Mouse (Mus musculus) c-Kit-positive CD71-positive TER-119-negative erythroid progenitor cells, embryonic 14.5 days (primary cell): ENCODE results near the gene Mef2c.

Experiments
- DNase-seq: peaks from one replicate; pipeline ENCODE4 v3.0.0-alpha.2; 2013; ENCODE audit warnings: low read depth

The Mef2c gene

GRCm38 (mm10) chr13:83524902-83525715 is 21.3 kb downstream of the Mef2c start:
- no peak for DNase-seq

- no peak for DNase-seq
Observed at GRCm38 (mm10) chr13:83525716-83526005, 21.8 kb downstream of the Mef2c start.

GRCm38 (mm10) chr13:83526066-83526465 is 22.2 kb downstream of the Mef2c start:
- no peak for DNase-seq

GRCm38 (mm10) chr13:83527921-83528320 is 24.1 kb downstream of the Mef2c start:
- no peak for DNase-seq

- no peak for DNase-seq
Observed at GRCm38 (mm10) chr13:83529729-83530314, 26.0 kb downstream of the Mef2c start.

GRCm38 (mm10) chr13:83530889-83531288 is 27.1 kb downstream of the Mef2c start:
- DNase-seq: no peak

GRCm38 (mm10) chr13:83531968-83532591 is 28.2 kb downstream of the Mef2c start:
- DNase-seq: no peak

- DNase-seq: no peak
Observed at GRCm38 (mm10) chr13:83536361-83536760, 32.5 kb downstream of the Mef2c start.

GRCm38 (mm10) chr13:83537163-83537562 is 33.3 kb downstream of the Mef2c start:
- DNase-seq: no peak

GRCm38 (mm10) chr13:83539921-83540320 is 36.1 kb downstream of the Mef2c start:
- no peak for DNase-seq

- DNase-seq: no peak
Observed at GRCm38 (mm10) chr13:83542666-83543065, 38.8 kb downstream of the Mef2c start.

- no peak for DNase-seq
Observed at GRCm38 (mm10) chr13:83544707-83545106, 40.9 kb downstream of the Mef2c start.

- no peak for DNase-seq
Observed at GRCm38 (mm10) chr13:83546876-83547275, 43.0 kb downstream of the Mef2c start.

GRCm38 (mm10) chr13:83551259-83551658 is 47.4 kb downstream of the Mef2c start:
- no peak for DNase-seq

- DNase-seq: no peak
Observed at GRCm38 (mm10) chr13:83552051-83552450, 48.2 kb downstream of the Mef2c start.

GRCm38 (mm10) chr13:83563261-83563660 is 59.4 kb downstream of the Mef2c start:
- no peak for DNase-seq

- no peak for DNase-seq
Observed at GRCm38 (mm10) chr13:83565732-83566131, 61.9 kb downstream of the Mef2c start.

GRCm38 (mm10) chr13:83566180-83566579 is 62.3 kb downstream of the Mef2c start:
- no peak for DNase-seq

- no peak for DNase-seq
Observed at GRCm38 (mm10) chr13:83566834-83567534, 63.1 kb downstream of the Mef2c start.

- DNase-seq: no peak
Observed at GRCm38 (mm10) chr13:83567681-83568080, 63.8 kb downstream of the Mef2c start.

GRCm38 (mm10) chr13:83568759-83569256 is 65.0 kb downstream of the Mef2c start:
- DNase-seq: no peak

- no peak for DNase-seq
Observed at GRCm38 (mm10) chr13:83571973-83572447, 68.2 kb downstream of the Mef2c start.
